In genomic region chr16:86461073-86461472, GRCm38 (mm10) we compare ENCODE assay signal across 23 mouse cellular contexts.
DNase-seq lines count a peak whose midpoint lies in the region; ATAC-seq lines count a peak whose summit lies in the region.
"Had no signal": no experiment of that assay in that cellular context is flagged by ENCODE, and none has a peak within 500 bp of the region (broad histone marks: within the 10 kb centered on the region; RNA-seq: fewer than 3 reads in every experiment).

No protein-coding gene starts in this region.

- H3K27me3 ChIP-seq in embryonic facial prominence, embryonic 14.5 days (replicated peaks; ENCODE audit: control insufficient read depth, insufficient read depth, low read length): no peaks in the 10 kb centered on the region
- no peaks in the 10 kb centered on the region for H3K27me3 ChIP-seq in embryonic facial prominence, embryonic 10.5 days (replicated peaks; ENCODE audit: low read depth, poor library complexity, severe bottlenecking)
- H3K27me3 ChIP-seq in midbrain, embryonic 11.5 days (ENCODE audit: control insufficient read depth, insufficient read depth, low read length): no peaks in the 10 kb centered on the region
- H3K27me3 ChIP-seq in midbrain, embryonic 10.5 days (ENCODE audit: low read depth, poor library complexity, severe bottlenecking): no peaks in the 10 kb centered on the region
- no peaks in the 10 kb centered on the region for H3K27me3 ChIP-seq in limb, embryonic 15.5 days
- no peaks in the 10 kb centered on the region for H3K27me3 ChIP-seq in neural tube, embryonic 15.5 days (replicated peaks)
- H3K27me3 ChIP-seq: embryonic facial prominence, embryonic 12.5 days; heart, embryonic 13.5 days had no signal

- WGBS in embryonic facial prominence, embryonic 14.5 days: 48% methylated on average over 9 of the region's 9 CpGs
- 78% methylated on average over 9 of the region's 9 CpGs for WGBS in embryonic facial prominence, embryonic 10.5 days
- WGBS in midbrain, embryonic 11.5 days: 80% methylated on average over 9 of the region's 9 CpGs
- 86% methylated on average over 9 of the region's 9 CpGs for WGBS in midbrain, embryonic 10.5 days
- 57% methylated on average over 9 of the region's 9 CpGs for WGBS in limb, embryonic 15.5 days
- 87% methylated on average over 9 of the region's 9 CpGs for WGBS in neural tube, embryonic 15.5 days

- H3K4me3 ChIP-seq in embryonic facial prominence, embryonic 14.5 days (ENCODE audit: low read depth, low read length): no peak overlapping the region
- no peak overlapping the region for H3K4me3 ChIP-seq in embryonic facial prominence, embryonic 10.5 days
- no peak overlapping the region for H3K4me3 ChIP-seq in midbrain, embryonic 11.5 days (ENCODE audit: low read depth, low read length)
- no peak overlapping the region for H3K4me3 ChIP-seq in midbrain, embryonic 10.5 days
- H3K4me3 ChIP-seq in limb, embryonic 15.5 days: no peak overlapping the region
- H3K4me3 ChIP-seq in neural tube, embryonic 15.5 days (replicated peaks): no peak overlapping the region
- H3K4me3 ChIP-seq: embryonic facial prominence, embryonic 12.5 days; heart, adult 2 months; heart, embryonic 10.5 days; heart, embryonic 13.5 days had no signal

- no peak overlapping the region for H3K4me2 ChIP-seq in embryonic facial prominence, embryonic 14.5 days (ENCODE audit: low read depth, low read length)
- H3K4me2 ChIP-seq in midbrain, embryonic 11.5 days: no peak overlapping the region
- H3K4me2 ChIP-seq in limb, embryonic 15.5 days: no peak overlapping the region
- no peak overlapping the region for H3K4me2 ChIP-seq in neural tube, embryonic 15.5 days
- H3K4me2 ChIP-seq: embryonic facial prominence, embryonic 12.5 days; heart, embryonic 13.5 days; hindbrain, embryonic 14.5 days had no signal

- no peak overlapping the region for H3K27ac ChIP-seq in embryonic facial prominence, embryonic 14.5 days (replicated peaks; ENCODE audit: low read depth, low read length)
- no peak overlapping the region for H3K27ac ChIP-seq in embryonic facial prominence, embryonic 10.5 days (replicated peaks)
- no peak overlapping the region for H3K27ac ChIP-seq in midbrain, embryonic 11.5 days (ENCODE audit: low read depth, low read length)
- no peak overlapping the region for H3K27ac ChIP-seq in midbrain, embryonic 10.5 days (replicated peaks)
- H3K27ac ChIP-seq in limb, embryonic 15.5 days: 0 out of 2 replicates have a peak overlapping the region, but pooled peaks have one; percentile 33
- no peak overlapping the region for H3K27ac ChIP-seq in neural tube, embryonic 15.5 days (replicated peaks)
- H3K27ac ChIP-seq: embryonic facial prominence, embryonic 12.5 days; heart, adult 2 months; heart, embryonic 10.5 days; heart, embryonic 13.5 days; hindbrain, embryonic 14.5 days had no signal

- ATAC-seq in embryonic facial prominence, embryonic 14.5 days (ENCODE audit: low read depth): peak; percentile 53; the same call in 1 of the 2 replicates
- no peak for ATAC-seq in midbrain, embryonic 11.5 days (ENCODE audit: low FRiP score)
- ATAC-seq in limb, embryonic 15.5 days (ENCODE audit: insufficient number of reproducible peaks, low FRiP score, low TSS enrichment, low read depth): no peak
- no peak for ATAC-seq in neural tube, embryonic 15.5 days (ENCODE audit: low FRiP score)
- ATAC-seq: activated CD4-positive, CD25-positive, alpha-beta regulatory T cell, adult 4 months; forebrain, embryonic 14.5 days; forebrain, postnatal 0 days had no signal

- H3K4me1 ChIP-seq in embryonic facial prominence, embryonic 14.5 days (ENCODE audit: control insufficient read depth, insufficient read depth, low read length): peaks cover 9% of the 10 kb centered on the region; the same call in 1 of the 2 replicates
- no peaks in the 10 kb centered on the region for H3K4me1 ChIP-seq in embryonic facial prominence, embryonic 10.5 days
- no peaks in the 10 kb centered on the region for H3K4me1 ChIP-seq in midbrain, embryonic 11.5 days (ENCODE audit: control insufficient read depth, insufficient read depth, low read length)
- H3K4me1 ChIP-seq in midbrain, embryonic 10.5 days: no peaks in the 10 kb centered on the region
- H3K4me1 ChIP-seq in limb, embryonic 15.5 days: peaks cover 7% of the 10 kb centered on the region; the same call in 1 of the 2 replicates
- H3K4me1 ChIP-seq in neural tube, embryonic 15.5 days: no peaks in the 10 kb centered on the region
- H3K4me1 ChIP-seq: embryonic facial prominence, embryonic 12.5 days; heart, embryonic 10.5 days; heart, embryonic 13.5 days had no signal

- no peaks in the 10 kb centered on the region for H3K36me3 ChIP-seq in embryonic facial prominence, embryonic 14.5 days (ENCODE audit: control insufficient read depth, insufficient read depth, low read length)
- no peaks in the 10 kb centered on the region for H3K36me3 ChIP-seq in embryonic facial prominence, embryonic 10.5 days (replicated peaks)
- H3K36me3 ChIP-seq in midbrain, embryonic 11.5 days (ENCODE audit: control insufficient read depth, insufficient read depth, low read length): no peaks in the 10 kb centered on the region
- no peaks in the 10 kb centered on the region for H3K36me3 ChIP-seq in midbrain, embryonic 10.5 days
- no peaks in the 10 kb centered on the region for H3K36me3 ChIP-seq in limb, embryonic 15.5 days
- no peaks in the 10 kb centered on the region for H3K36me3 ChIP-seq in neural tube, embryonic 15.5 days
- H3K36me3 ChIP-seq: embryonic facial prominence, embryonic 12.5 days; heart, embryonic 10.5 days; heart, embryonic 13.5 days had no signal

- H3K9ac ChIP-seq in embryonic facial prominence, embryonic 14.5 days (ENCODE audit: low read depth, low read length): no peak overlapping the region
- no peak overlapping the region for H3K9ac ChIP-seq in midbrain, embryonic 11.5 days (ENCODE audit: low read length)
- no peak overlapping the region for H3K9ac ChIP-seq in limb, embryonic 15.5 days
- H3K9ac ChIP-seq in neural tube, embryonic 15.5 days (replicated peaks): no peak overlapping the region
- H3K9ac ChIP-seq: embryonic facial prominence, embryonic 12.5 days; forebrain, postnatal 0 days; heart, embryonic 13.5 days; hindbrain, embryonic 14.5 days had no signal

- H3K9me3 ChIP-seq in embryonic facial prominence, embryonic 14.5 days (ENCODE audit: control insufficient read depth, low read length): no peaks in the 10 kb centered on the region
- no peaks in the 10 kb centered on the region for H3K9me3 ChIP-seq in embryonic facial prominence, embryonic 10.5 days
- no peaks in the 10 kb centered on the region for H3K9me3 ChIP-seq in midbrain, embryonic 11.5 days (ENCODE audit: control insufficient read depth, low read length)
- no peaks in the 10 kb centered on the region for H3K9me3 ChIP-seq in midbrain, embryonic 10.5 days (replicated peaks)
- H3K9me3 ChIP-seq in limb, embryonic 15.5 days: no peaks in the 10 kb centered on the region
- no peaks in the 10 kb centered on the region for H3K9me3 ChIP-seq in neural tube, embryonic 15.5 days (replicated peaks)
- H3K9me3 ChIP-seq: embryonic facial prominence, embryonic 12.5 days; heart, embryonic 10.5 days; heart, embryonic 13.5 days had no signal

- peak; percentile 77 for DNase-seq in embryonic facial prominence, embryonic 14.5 days (ENCODE audit: low spot score)
- no peak for DNase-seq in embryonic facial prominence, embryonic 10.5 days (ENCODE audit: low spot score)
- peak; percentile 47 for DNase-seq in midbrain, embryonic 11.5 days (ENCODE audit: low spot score, missing footprints)
- no peak for DNase-seq in midbrain, embryonic 10.5 days (ENCODE audit: low spot score)
- DNase-seq in liver: no peak
- DNase-seq: adrenal gland, postnatal 10 days; adrenal gland, postnatal 36 days; cerebellum, adult 18-20 months; cerebellum, adult 9-10 months; cerebellum, postnatal 14 days; forebrain, postnatal 0 days; gastrocnemius, postnatal 25 days; heart, adult 2 months; heart, postnatal 14 days; heart, postnatal 4 days had no signal

Comparison
In these comparisons a context has a peak if more than half of its experiments do, and no peak if none do; other contexts are left out.
1. DNase-seq: peak in embryonic facial prominence, embryonic 14.5 days (single experiment) and midbrain, embryonic 11.5 days (single experiment); none in embryonic facial prominence, embryonic 10.5 days (single experiment), midbrain, embryonic 10.5 days (single experiment) and liver (single experiment).